Mouse (Mus musculus): ENCODE measurements at regions not wholly inside any gene's neighbourhood (a gene's known extent, or its start where the extent isn't known, plus 50 kb on each side); places are given as distances from the start of the nearest gene placed in this dataset.

DNA sequence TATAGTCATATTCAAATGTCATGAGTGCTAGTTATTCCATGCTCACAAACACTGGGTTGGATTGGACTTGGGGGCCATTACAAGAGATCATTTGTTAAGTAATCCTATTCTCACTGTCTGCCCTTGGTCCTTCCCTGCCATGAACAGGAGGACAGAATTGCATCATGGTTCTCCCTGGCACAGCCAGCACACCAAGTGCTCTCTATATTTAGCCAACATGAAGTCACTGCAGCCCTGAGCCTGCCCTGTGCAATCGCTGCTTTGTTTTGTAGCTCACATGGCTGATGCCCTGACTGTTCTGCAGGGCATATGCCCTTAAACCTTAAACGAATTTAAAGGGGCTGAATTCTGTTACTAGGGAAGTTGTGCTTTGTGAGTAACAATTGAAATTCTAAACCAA, 74.6 kb upstream of the Lrpprc start:
- TF ChIP-seq CTCF (IDR thresholded peaks at IDR 0.05) (no peak), EP300 (IDR thresholded peaks at IDR 0.05) (no peak)
